Comparison of ENCODE assay signal across 9 mouse cellular contexts in genomic region chr13:83722241-83722640, GRCm38 (mm10).
A peak's percentile ranks its signal among the peaks of the same experiment; 100 is the strongest.
DNase-seq lines count a peak whose midpoint lies in the region; ATAC-seq and TF ChIP-seq lines count a peak whose summit lies in the region.
"Had no signal": no experiment of that assay in that cellular context is flagged by ENCODE, and none has a peak within 500 bp of the region (broad histone marks: within the 10 kb centered on the region; RNA-seq: fewer than 3 reads in every experiment).

No protein-coding gene starts in this region.

- ATAC-seq in intestine, postnatal 0 days: no peak
- ATAC-seq in intestine, embryonic 16.5 days: no peak
- ATAC-seq in hindbrain, embryonic 15.5 days (ENCODE audit: low FRiP score, low read depth): peak; percentile 12
- no peak for ATAC-seq in neural tube, embryonic 12.5 days (ENCODE audit: low FRiP score, low read depth)
- no peak for ATAC-seq in megakaryocyte progenitor cell, adult 5-6 weeks (replicated peaks; ENCODE audit: poor library complexity)

- no peak for DNase-seq in embryonic facial prominence, embryonic 10.5 days (ENCODE audit: low spot score)
- no peak for DNase-seq in spleen, adult 18-20 months
- no peak for DNase-seq in ovary, postnatal 36 days (ENCODE audit: low spot score)

- H3K27ac ChIP-seq in intestine, postnatal 0 days (ENCODE audit: low read depth, low read length): no peak overlapping the region
- no peak overlapping the region for H3K27ac ChIP-seq in intestine, embryonic 16.5 days (ENCODE audit: low read length)
- H3K27ac ChIP-seq in embryonic facial prominence, embryonic 10.5 days (replicated peaks): no peak overlapping the region; the same call in 1 of the 2 replicates
- peak overlapping the region; percentile 98 for H3K27ac ChIP-seq in hindbrain, embryonic 15.5 days (replicated peaks)
- peak overlapping the region; percentile 98 for H3K27ac ChIP-seq in neural tube, embryonic 12.5 days
- H3K27ac ChIP-seq: macrophage had no signal

- H3K27me3 ChIP-seq in intestine, postnatal 0 days (replicated peaks; ENCODE audit: control insufficient read depth, insufficient read depth, low read length): peaks cover 98% of the 10 kb centered on the region
- peaks cover 84% of the 10 kb centered on the region for H3K27me3 ChIP-seq in intestine, embryonic 16.5 days (replicated peaks; ENCODE audit: control insufficient read depth, insufficient read depth, low read length)
- peaks cover 100% of the 10 kb centered on the region for H3K27me3 ChIP-seq in embryonic facial prominence, embryonic 10.5 days (replicated peaks; ENCODE audit: low read depth, poor library complexity, severe bottlenecking)
- H3K27me3 ChIP-seq in hindbrain, embryonic 15.5 days: no peaks in the 10 kb centered on the region
- H3K27me3 ChIP-seq in neural tube, embryonic 12.5 days (replicated peaks): peaks cover 4% of the 10 kb centered on the region; the same call in 1 of the 2 replicates

- no peak overlapping the region for H3K9ac ChIP-seq in intestine, postnatal 0 days (ENCODE audit: low read depth, low read length)
- H3K9ac ChIP-seq in intestine, embryonic 16.5 days (ENCODE audit: low read depth, low read length): no peak overlapping the region
- peak overlapping the region; percentile 76 for H3K9ac ChIP-seq in hindbrain, embryonic 15.5 days
- H3K9ac ChIP-seq in neural tube, embryonic 12.5 days: peak overlapping the region; percentile 100

- no peaks in the 10 kb centered on the region for H3K4me1 ChIP-seq in intestine, postnatal 0 days (replicated peaks; ENCODE audit: control insufficient read depth, insufficient read depth, low read length)
- 0 out of 2 replicates have a peak, but pooled peaks cover 3% of the 10 kb centered on the region for H3K4me1 ChIP-seq in intestine, embryonic 16.5 days (ENCODE audit: control insufficient read depth, insufficient read depth, low read length)
- H3K4me1 ChIP-seq in embryonic facial prominence, embryonic 10.5 days: peaks cover 11% of the 10 kb centered on the region
- peaks cover 8% of the 10 kb centered on the region for H3K4me1 ChIP-seq in hindbrain, embryonic 15.5 days (replicated peaks)
- H3K4me1 ChIP-seq in neural tube, embryonic 12.5 days: no peaks in the 10 kb centered on the region

- H3K4me3 ChIP-seq in intestine, postnatal 0 days (ENCODE audit: low read depth, low read length): no peak overlapping the region
- no peak overlapping the region for H3K4me3 ChIP-seq in intestine, embryonic 16.5 days (ENCODE audit: low read length)
- H3K4me3 ChIP-seq in embryonic facial prominence, embryonic 10.5 days: peak overlapping the region; percentile 54
- H3K4me3 ChIP-seq in hindbrain, embryonic 15.5 days: peak overlapping the region; percentile 77
- peak overlapping the region; percentile 67 for H3K4me3 ChIP-seq in neural tube, embryonic 12.5 days

- no peaks in the 10 kb centered on the region for H3K36me3 ChIP-seq in intestine, postnatal 0 days (ENCODE audit: control insufficient read depth, insufficient read depth)
- no peaks in the 10 kb centered on the region for H3K36me3 ChIP-seq in intestine, embryonic 16.5 days (ENCODE audit: control insufficient read depth, insufficient read depth, low read length)
- H3K36me3 ChIP-seq in embryonic facial prominence, embryonic 10.5 days (replicated peaks): no peaks in the 10 kb centered on the region
- H3K36me3 ChIP-seq in hindbrain, embryonic 15.5 days: no peaks in the 10 kb centered on the region
- peaks cover 2% of the 10 kb centered on the region; the same call in 1 of the 2 replicates for H3K36me3 ChIP-seq in neural tube, embryonic 12.5 days

- H3K4me2 ChIP-seq in intestine, postnatal 0 days (replicated peaks; ENCODE audit: low read depth): no peak overlapping the region
- no peak overlapping the region for H3K4me2 ChIP-seq in intestine, embryonic 16.5 days (ENCODE audit: low read depth, low read length)
- H3K4me2 ChIP-seq in hindbrain, embryonic 15.5 days: peak overlapping the region; percentile 78
- peak overlapping the region; percentile 72 for H3K4me2 ChIP-seq in neural tube, embryonic 12.5 days (replicated peaks)

- WGBS in intestine, postnatal 0 days: 4% methylated on average over 7 of the region's 7 CpGs
- WGBS in intestine, embryonic 16.5 days: 4% methylated on average over 7 of the region's 7 CpGs
- WGBS in embryonic facial prominence, embryonic 10.5 days: 4% methylated on average over 7 of the region's 7 CpGs
- WGBS in hindbrain, embryonic 15.5 days: 2% methylated on average over 7 of the region's 7 CpGs
- WGBS in neural tube, embryonic 12.5 days: under 1% methylated on average over 7 of the region's 7 CpGs

- H3K9me3 ChIP-seq in intestine, postnatal 0 days (ENCODE audit: control insufficient read depth): no peaks in the 10 kb centered on the region
- no peaks in the 10 kb centered on the region for H3K9me3 ChIP-seq in intestine, embryonic 16.5 days (ENCODE audit: control insufficient read depth, low read length)
- H3K9me3 ChIP-seq in embryonic facial prominence, embryonic 10.5 days: no peaks in the 10 kb centered on the region
- no peaks in the 10 kb centered on the region for H3K9me3 ChIP-seq in hindbrain, embryonic 15.5 days
- H3K9me3 ChIP-seq in neural tube, embryonic 12.5 days: no peaks in the 10 kb centered on the region

- TF ChIP-seq CTCF in intestine, postnatal 0 days (IDR thresholded peaks at IDR 0.05; ENCODE audit: low read depth): 0 out of 2 replicates have a peak, but pooled peaks have one; percentile 3

Comparison
In these comparisons a context has a peak if more than half of its experiments do, and no peak if none do; other contexts are left out.
1. H3K27ac ChIP-seq: peak in hindbrain, embryonic 15.5 days (single experiment) and neural tube, embryonic 12.5 days (single experiment); none in intestine, postnatal 0 days (single experiment), intestine, embryonic 16.5 days (single experiment) and embryonic facial prominence, embryonic 10.5 days (single experiment).
2. H3K4me2 ChIP-seq: peak in hindbrain, embryonic 15.5 days (single experiment) and neural tube, embryonic 12.5 days (single experiment); none in intestine, postnatal 0 days (single experiment) and intestine, embryonic 16.5 days (single experiment).
3. H3K4me3 ChIP-seq: peak in embryonic facial prominence, embryonic 10.5 days (single experiment), hindbrain, embryonic 15.5 days (single experiment) and neural tube, embryonic 12.5 days (single experiment); none in intestine, postnatal 0 days (single experiment) and intestine, embryonic 16.5 days (single experiment).
4. H3K9ac ChIP-seq: peak in hindbrain, embryonic 15.5 days (single experiment) and neural tube, embryonic 12.5 days (single experiment); none in intestine, postnatal 0 days (single experiment) and intestine, embryonic 16.5 days (single experiment).